Mouse (Mus musculus) fat pad, adult 2 months (tissue): ENCODE results near the gene Ppp2r5d.

Experiments
- DNase-seq: peaks from one replicate; pipeline ENCODE4 v3.0.0-alpha.2; 2011; ENCODE audit warnings: low read depth, low spot score; ENCODE audit errors: extremely low read depth

The Ppp2r5d gene

DNA sequence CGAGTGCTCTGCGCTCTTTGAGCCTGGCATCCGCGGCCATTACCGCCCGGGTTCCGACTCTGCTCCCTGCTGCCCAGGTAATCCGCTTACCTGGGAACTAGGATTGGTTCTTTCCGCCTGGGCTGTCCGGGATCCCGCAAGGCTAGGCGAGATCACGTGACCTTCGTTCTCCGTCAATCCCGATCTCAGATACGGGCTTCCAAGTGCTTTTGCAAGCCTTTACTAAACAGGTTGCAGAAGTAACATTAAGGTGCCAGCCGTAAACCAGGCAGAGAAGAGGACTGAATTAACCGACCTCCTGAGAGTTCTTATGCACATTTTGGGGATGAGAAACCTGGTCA lies 58.6 kb downstream of the Ppp2r5d start:
- DNase-seq, result no peak

DNA sequence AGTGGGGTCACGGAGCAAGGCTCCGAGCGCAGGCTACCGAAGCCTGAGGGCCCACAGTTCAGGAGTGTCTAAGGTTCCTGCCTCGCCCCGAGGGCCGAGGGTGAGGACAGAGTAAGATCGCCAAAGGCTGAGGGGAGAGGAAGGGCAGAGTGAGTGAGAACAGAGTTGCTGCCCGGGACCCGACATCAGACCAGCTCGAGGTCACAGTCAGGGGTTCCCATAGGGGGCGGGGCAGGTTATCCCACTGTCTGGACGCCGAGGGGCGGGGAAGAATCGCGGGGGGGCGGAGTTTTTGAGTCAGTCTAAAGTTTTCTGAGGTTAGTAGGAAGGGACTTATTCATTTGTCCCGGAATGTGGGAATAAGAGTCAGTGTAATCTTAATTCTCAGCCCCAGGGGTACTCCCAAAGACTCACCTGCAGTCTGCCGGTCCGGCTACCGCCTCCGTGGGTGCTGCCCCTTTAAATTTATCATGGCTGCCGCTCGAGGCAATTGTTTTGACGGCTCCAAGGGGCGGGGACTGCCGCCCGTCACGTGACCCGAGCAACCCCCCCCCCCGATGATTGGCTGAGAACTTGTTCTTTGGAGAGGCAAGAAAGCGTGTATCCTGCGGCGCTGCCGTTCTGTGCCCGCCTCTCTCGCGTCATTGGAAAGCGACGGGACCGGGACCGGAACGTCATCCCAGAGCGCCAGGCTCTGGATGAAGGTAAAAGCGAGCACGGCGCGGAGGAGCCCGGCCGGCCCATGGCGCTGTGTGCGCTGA lies 59.2 kb downstream of the Ppp2r5d start, which contains the start of the genes Klc4 and Mrpl2:
Klc4 (minus strand) TSS at position 462 of the 761 bp plus-strand sequence.
Mrpl2 (plus strand) TSS at position 669 of the 761 bp plus-strand sequence.
- peak; percentile 59 for DNase-seq

DNA sequence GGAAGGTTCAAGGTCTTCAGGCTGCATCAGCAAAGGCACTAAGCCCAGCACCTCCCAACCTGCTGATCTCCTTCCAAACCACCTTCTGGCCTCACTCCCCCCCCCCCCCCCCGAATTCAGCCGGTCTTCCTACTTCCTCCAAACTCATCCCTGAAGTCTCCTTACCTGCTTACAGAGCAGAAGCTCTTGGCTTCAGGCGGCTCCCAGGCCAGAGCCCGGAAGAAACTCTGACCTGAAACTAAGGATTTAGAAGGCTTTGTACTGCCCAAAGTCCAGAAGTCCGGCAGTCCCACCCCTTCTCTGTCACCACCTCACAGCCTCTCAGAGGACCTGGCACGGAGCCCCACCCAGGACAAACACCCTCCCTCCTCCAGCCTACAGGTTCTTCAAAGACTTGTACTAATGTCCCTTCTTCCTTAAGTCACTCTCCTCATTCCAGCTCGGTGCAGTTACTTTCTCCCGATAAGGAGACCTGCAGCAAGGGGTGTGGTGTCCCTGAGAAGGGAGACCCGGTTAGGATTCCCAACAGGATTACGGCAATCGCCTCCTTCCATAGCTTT lies 59.9 kb downstream of the Ppp2r5d start:
- no peak for DNase-seq

DNA sequence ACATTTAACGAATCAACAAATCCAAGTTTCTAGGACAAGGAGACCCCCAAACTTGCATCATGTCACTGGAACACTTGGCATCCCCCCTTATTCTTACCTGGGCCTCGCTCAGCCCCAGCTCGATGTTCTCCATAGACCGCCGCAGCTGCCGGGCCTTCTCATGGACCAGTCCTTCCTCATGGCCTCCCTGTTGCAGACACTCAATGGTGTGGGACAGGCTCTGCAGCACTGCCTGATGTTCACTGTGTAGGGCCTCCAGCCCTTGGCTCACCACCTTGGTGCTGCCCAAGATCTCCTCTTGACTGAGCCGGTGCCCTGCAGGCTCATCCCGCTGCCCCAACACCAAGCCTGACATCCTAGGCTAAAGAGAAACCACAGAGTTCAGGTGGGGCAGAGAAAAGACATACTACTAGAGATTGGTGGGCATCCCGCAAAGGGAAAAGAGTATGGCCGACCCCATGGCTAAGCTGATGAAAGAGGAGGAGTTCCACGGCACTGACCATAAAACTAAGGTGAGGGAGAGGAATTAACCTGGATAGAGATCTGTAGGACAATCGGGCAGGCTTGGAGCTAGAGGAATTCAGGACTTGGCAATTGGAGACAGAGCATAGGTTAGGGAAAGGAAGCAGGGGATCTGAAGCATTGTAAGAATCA lies 60.6 kb downstream of the Ppp2r5d start:
- DNase-seq, result no peak

DNA sequence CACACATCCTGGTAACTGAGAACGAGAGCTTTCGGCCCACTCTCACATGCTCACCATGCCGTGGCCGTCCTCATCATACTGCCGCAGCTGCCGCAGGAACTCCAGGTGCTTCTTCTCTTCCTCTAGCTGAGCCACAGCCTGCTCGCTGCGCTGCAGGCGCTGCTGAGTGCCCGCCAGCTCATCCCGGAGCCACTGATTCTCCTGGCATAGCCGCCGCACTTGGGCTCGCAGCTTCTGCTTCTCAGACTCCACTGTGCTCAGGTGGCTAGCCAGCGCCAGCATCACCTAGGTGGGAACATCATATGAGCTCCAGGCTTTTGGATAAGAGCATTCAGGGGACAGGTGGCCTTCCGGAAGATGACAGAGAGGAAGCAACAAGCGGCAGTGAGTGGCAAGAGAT lies 62.9 kb downstream of the Ppp2r5d start:
- DNase-seq, result no peak

DNA sequence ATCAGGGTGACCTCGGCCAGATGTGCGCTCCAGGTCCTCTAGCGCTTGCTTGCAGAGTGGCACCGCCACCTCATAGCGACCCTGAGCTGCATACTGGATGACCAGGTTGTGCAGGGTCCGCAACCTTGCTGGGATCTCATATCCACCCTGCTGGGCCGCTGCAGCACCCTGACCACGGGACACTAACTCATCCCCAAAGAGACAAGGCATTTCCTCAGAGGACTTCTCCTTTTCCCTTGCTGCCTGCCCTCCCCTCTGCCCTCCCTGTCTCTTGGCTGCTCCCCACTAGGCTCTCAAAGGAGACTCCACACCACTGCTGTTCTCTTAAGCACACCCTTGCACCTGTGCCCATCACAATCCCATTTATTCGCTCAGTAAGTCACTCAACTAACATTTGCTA lies 65.0 kb downstream of the Ppp2r5d start:
- no peak for DNase-seq

DNA sequence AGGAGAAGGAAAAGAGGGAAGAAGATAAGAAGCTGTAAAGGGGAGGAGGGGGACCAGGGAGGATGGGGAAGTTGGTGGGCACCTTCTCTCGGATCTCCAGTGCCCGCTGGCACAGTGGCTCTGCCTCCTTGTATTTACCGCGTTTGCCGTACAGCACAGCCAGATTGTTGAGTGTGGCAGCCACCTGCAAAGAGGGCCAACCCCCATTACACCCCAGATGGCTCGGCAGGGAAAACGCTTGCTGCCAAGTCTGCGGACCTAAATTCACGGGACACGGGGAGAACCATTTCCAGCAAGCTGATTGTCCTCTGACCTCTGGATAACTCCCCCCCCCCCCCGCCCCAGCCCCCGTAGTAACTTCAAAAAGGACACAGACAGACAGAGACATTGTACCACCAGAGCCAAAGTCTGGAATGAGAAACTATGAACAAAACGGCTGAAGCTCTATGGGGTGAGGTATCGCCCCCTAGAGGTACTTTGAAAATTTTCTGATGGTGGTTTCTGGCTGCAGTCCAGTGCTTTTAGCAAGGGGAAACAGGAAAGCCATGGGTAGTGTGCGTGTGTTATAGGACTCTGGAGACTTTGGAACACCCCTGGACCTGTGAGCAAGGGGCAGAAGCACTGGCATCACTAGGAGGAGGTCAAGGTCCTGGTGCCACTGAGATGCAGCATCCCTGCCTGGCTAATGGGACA lies 67.9 kb downstream of the Ppp2r5d start:
- no peak for DNase-seq
